Mouse (Mus musculus): Measurements from ENCODE around the gene Zfp648.

Gene Zfp648

GRCm38 (mm10) chr1:154220566-154220965, 19.6 kb downstream of the Zfp648 start:
- no peak for DNase-seq (ENCODE audit: low spot score in 2 of 2)

- DNase-seq (ENCODE audit: low spot score in 2 of 2), result no peak
These were observed 22.8 kb downstream of the Zfp648 start for GRCm38 (mm10) chr1:154223807-154224207.

- no peak for DNase-seq (ENCODE audit: low spot score in 2 of 2)
These were observed 31.6 kb downstream of the Zfp648 start for GRCm38 (mm10) chr1:154232594-154232993.

- no peak for DNase-seq (ENCODE audit: low spot score in 2 of 2)
These were observed 32.0 kb downstream of the Zfp648 start for GRCm38 (mm10) chr1:154233033-154233432.

- no peak for DNase-seq (ENCODE audit: low spot score in 2 of 2)
These were observed 33.8 kb downstream of the Zfp648 start for GRCm38 (mm10) chr1:154234814-154235213.

DNA sequence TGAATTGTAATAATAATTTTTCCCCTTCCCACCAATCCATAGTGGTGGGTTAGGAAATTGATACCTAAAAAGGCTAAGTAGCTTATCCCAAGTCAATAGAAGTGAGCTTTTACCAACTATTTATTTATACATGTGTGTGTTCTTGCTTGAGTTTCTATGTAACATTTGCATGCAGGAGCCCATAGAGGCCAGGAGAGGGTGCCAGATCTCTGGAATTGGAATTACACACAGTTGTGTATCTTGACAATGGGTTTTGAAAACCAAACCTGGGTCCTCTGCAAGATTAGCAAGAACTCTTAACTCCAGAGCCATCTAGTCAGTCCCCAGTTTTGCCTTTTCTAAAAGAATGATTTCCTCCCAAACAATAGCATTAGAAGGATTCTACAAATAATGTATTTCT, 37.9 kb downstream of the Zfp648 start:
- DNase-seq (ENCODE audit: low spot score in 2 of 2), result no peak

DNA sequence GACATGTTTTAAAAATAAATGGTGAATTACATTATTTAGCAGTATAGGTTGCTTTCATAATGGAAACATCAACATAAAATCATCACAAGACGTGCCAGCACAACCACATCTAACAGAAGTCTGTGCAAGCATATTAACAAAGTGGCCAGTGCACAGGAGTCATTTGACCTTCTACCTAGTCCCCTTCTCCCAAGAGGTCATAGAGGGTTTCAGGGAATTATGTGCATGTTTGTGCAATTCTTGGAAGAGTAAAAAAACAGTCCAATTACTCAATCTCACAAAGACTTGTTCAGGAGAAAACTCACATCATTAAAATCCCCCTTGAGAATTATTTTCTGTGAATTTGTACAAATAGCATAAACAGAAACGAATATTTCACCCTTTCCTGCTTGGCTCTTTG, 50.2 kb downstream of the Zfp648 start:
- no peak for DNase-seq (ENCODE audit: low spot score in 2 of 2)

DNA sequence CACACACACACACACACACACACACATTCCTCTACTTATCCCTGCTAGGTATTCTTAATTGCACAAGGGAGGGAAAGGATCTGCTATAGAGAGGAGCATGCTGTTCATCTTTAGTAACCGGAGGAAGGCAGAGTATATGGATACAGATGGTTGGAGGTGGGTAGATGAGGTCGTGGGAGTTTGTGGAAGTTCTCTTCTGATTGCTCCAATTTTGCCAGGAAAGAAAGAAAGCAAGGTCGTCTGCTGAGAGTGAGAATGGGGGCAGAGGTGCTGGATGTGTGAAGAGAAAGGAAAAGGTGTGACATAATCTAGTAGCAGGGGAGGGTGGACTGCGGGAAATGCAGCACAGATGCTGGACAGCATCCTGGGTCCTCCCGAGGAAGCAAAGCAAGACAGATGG, 51.8 kb downstream of the Zfp648 start:
- DNase-seq (ENCODE audit: low spot score in 2 of 2), result no peak
